Mouse (Mus musculus) midbrain, embryonic 16.5 days (tissue): ENCODE data around the gene Cbx5. TPM values are rescaled to one million over a fixed set of nuclear protein-coding genes. Genes with fewer than 3 reads are reported as not detected.

Source experiments
- ATAC-seq: fragments of 200-750 bp; cut with Nextera tagmentation; 2 replicates; pipeline ENCODE4 v1.8.0; 2017; ENCODE audit warnings: moderate TSS enrichment
- H3K27ac ChIP-seq: fragments of 300-500 bp; sonication (generic); 2 replicates; pipeline ENCODE4 v1.5.1; 2014; ENCODE audit warnings: mild to moderate bottlenecking, low read length, mixed read lengths
- H3K27me3 ChIP-seq: fragments of 300-500 bp; sonication (generic); 2 replicates; pipeline ENCODE4 v1.6.1; 2014; ENCODE audit warnings: low read depth, low read length, mixed read lengths; ENCODE audit not compliant: control insufficient read depth, insufficient read depth
- H3K36me3 ChIP-seq: fragments of 300-500 bp; sonication (generic); 2 replicates; pipeline ENCODE4 v1.6.1; 2014; ENCODE audit warnings: mild to moderate bottlenecking, low read length, moderate library complexity, mixed read lengths; ENCODE audit not compliant: control insufficient read depth, insufficient read depth
- H3K4me1 ChIP-seq: fragments of 300-500 bp; sonication (generic); 2 replicates; pipeline ENCODE4 v1.6.1; 2014; ENCODE audit warnings: mild to moderate bottlenecking, low read length, mixed read lengths; ENCODE audit not compliant: control insufficient read depth, insufficient read depth
- H3K4me2 ChIP-seq: fragments of 300-500 bp; sonication (generic); 2 replicates; pipeline ENCODE4 v1.6.1; 2014; ENCODE audit warnings: mild to moderate bottlenecking, low read length, mixed read lengths
- H3K4me3 ChIP-seq: fragments of 300-500 bp; sonication (generic); 2 replicates; pipeline ENCODE4 v1.5.1; 2014; ENCODE audit warnings: low read depth, mild to moderate bottlenecking, low read length, moderate library complexity, mixed read lengths
- H3K9ac ChIP-seq: fragments of 300-500 bp; sonication (generic); 2 replicates; pipeline ENCODE4 v1.6.1; 2014; ENCODE audit warnings: low read depth, low read length, mixed read lengths
- H3K9me3 ChIP-seq: fragments of 300-500 bp; sonication (generic); replicated peaks from 2 replicates; pipeline ENCODE4 v1.6.1; 2014; ENCODE audit warnings: mild to moderate bottlenecking, low read length, mixed read lengths; ENCODE audit not compliant: control insufficient read depth, poor library complexity, severe bottlenecking
- WGBS: fragments of 180-500 bp; shearing (Covaris S2); extraction: QIAGEN DNeasy Blood & Tissue Kit; methylation state at CpG from one replicate; pipeline ENCODE4 v1.1.7; 2014; 5-methylcytosine and 5-hydroxymethylcytosine counted together
- polyA plus RNA-seq: library from polyadenylated mRNA; unstranded; fragments of >200 nt; fragmentation: Nextera tagmentation; extraction: Ambion mirVana; gene quantifications from 2 replicates; pipeline ENCODE4 v1.2.1, GENCODE M21; 2015

The Cbx5 gene
- polyA plus RNA-seq, 1 experiment from 2014 or later, result 139 TPM

- peak within 1 kb of the TSS; percentile 80 for H3K27ac ChIP-seq
- peak within 1 kb of the TSS; percentile 73 for H3K4me3 ChIP-seq
- ATAC-seq, result peak; percentile 100
- peak within 1 kb of the TSS; percentile 79 for H3K9ac ChIP-seq
- H3K27me3 ChIP-seq, result no peaks in the 10 kb centered on the region
- no peaks in the 10 kb centered on the region for H3K9me3 ChIP-seq
- H3K4me1 ChIP-seq, result peaks cover 15% of the 10 kb centered on the region
- H3K36me3 ChIP-seq, result no peaks in the 10 kb centered on the region
- H3K4me2 ChIP-seq, result peak within 1 kb of the TSS; percentile 79
- WGBS, result 0% methylated on average over 38 of the region's 38 CpGs
These were observed 33.0 kb upstream of the Cbx5 start, which contains the start of gene Copz1 for GRCm38 (mm10) chr15:103272419-103273279. Gene Copz1, plus strand, starts transcription at chr15:103272714.

- ATAC-seq, result no peak
- no peaks in the 10 kb centered on the region for H3K9me3 ChIP-seq
- WGBS, result 83% methylated on average over 4 of the region's 4 CpGs
- no peak overlapping the region for H3K9ac ChIP-seq
- no peak overlapping the region for H3K4me2 ChIP-seq
- H3K36me3 ChIP-seq, result no peaks in the 10 kb centered on the region
- H3K4me1 ChIP-seq, result peaks cover 6% of the 10 kb centered on the region
- no peaks in the 10 kb centered on the region for H3K27me3 ChIP-seq
- no peak overlapping the region for H3K27ac ChIP-seq
- no peak overlapping the region for H3K4me3 ChIP-seq
These were observed 29.3 kb upstream of the Cbx5 start for GRCm38 (mm10) chr15:103268903-103269302.

- H3K9ac ChIP-seq, result no peak overlapping the region
- WGBS, result 94% methylated on average over 2 of the region's 2 CpGs
- no peaks in the 10 kb centered on the region for H3K36me3 ChIP-seq
- H3K4me2 ChIP-seq, result no peak overlapping the region
- no peaks in the 10 kb centered on the region for H3K27me3 ChIP-seq
- H3K9me3 ChIP-seq, result no peaks in the 10 kb centered on the region
- no peak overlapping the region for H3K4me3 ChIP-seq
- no peaks in the 10 kb centered on the region for H3K4me1 ChIP-seq
- no peak for ATAC-seq
- H3K27ac ChIP-seq, result no peak overlapping the region
These were observed 25.2 kb upstream of the Cbx5 start for GRCm38 (mm10) chr15:103264794-103265193.

GRCm38 (mm10) chr15:103259989-103260388, 20.4 kb upstream of the Cbx5 start:
- Histone ChIP-seq H3K4me2 (no peak overlapping the region), H3K36me3 (no peaks in the 10 kb centered on the region), H3K4me3 (no peak overlapping the region), H3K27me3 (peaks cover 4% of the 10 kb centered on the region; the same call in 1 of the 2 replicates), H3K4me1 (peaks cover 2% of the 10 kb centered on the region; the same call in 1 of the 2 replicates), H3K9me3 (no peaks in the 10 kb centered on the region), H3K9ac (no peak overlapping the region), H3K27ac (no peak overlapping the region)
- no peak for ATAC-seq
- WGBS, result 72% methylated on average over 1 of the region's 1 CpGs

GRCm38 (mm10) chr15:103259162-103259561, 19.5 kb upstream of the Cbx5 start:
- H3K27me3 ChIP-seq, result peaks cover 4% of the 10 kb centered on the region; the same call in 1 of the 2 replicates
- H3K4me2 ChIP-seq, result no peak overlapping the region
- H3K4me1 ChIP-seq, result peaks cover 5% of the 10 kb centered on the region; the same call in 1 of the 2 replicates
- no peaks in the 10 kb centered on the region for H3K36me3 ChIP-seq
- H3K9ac ChIP-seq, result no peak overlapping the region
- no peaks in the 10 kb centered on the region for H3K9me3 ChIP-seq
- H3K27ac ChIP-seq, result no peak overlapping the region
- no peak overlapping the region for H3K4me3 ChIP-seq
- WGBS, result 90% methylated on average over 5 of the region's 5 CpGs
- ATAC-seq, result no peak

GRCm38 (mm10) chr15:103257790-103258728, 18.4 kb upstream of the Cbx5 start, which contains the start of gene Nfe2:
Gene Nfe2, minus strand, starts transcription at chr15:103258403.
- no peaks in the 10 kb centered on the region for H3K9me3 ChIP-seq
- ATAC-seq, result no peak
- WGBS, result 13% methylated on average over 15 of the region's 15 CpGs
- no peaks in the 10 kb centered on the region for H3K36me3 ChIP-seq
- peaks cover 5% of the 10 kb centered on the region; the same call in 1 of the 2 replicates for H3K4me1 ChIP-seq
- no peak within 1 kb of the TSS for H3K9ac ChIP-seq
- peaks cover 4% of the 10 kb centered on the region; the same call in 1 of the 2 replicates for H3K27me3 ChIP-seq
- H3K27ac ChIP-seq, result no peak within 1 kb of the TSS
- H3K4me2 ChIP-seq, result 0 out of 2 replicates have a peak within 1 kb of the TSS, but pooled peaks have one; percentile 6
- no peak within 1 kb of the TSS for H3K4me3 ChIP-seq

- Histone ChIP-seq H3K36me3 (no peaks in the 10 kb centered on the region), H3K27ac (no peak overlapping the region), H3K9ac (no peak overlapping the region), H3K9me3 (no peaks in the 10 kb centered on the region), H3K27me3 (peaks cover 4% of the 10 kb centered on the region; the same call in 1 of the 2 replicates), H3K4me3 (no peak overlapping the region), H3K4me1 (peaks cover 5% of the 10 kb centered on the region; the same call in 1 of the 2 replicates), H3K4me2 (no peak overlapping the region)
- WGBS, result 90% methylated on average over 6 of the region's 6 CpGs
- ATAC-seq, result no peak
These were observed 16.8 kb upstream of the Cbx5 start for GRCm38 (mm10) chr15:103256210-103256986.

GRCm38 (mm10) chr15:103255169-103255568, 15.6 kb upstream of the Cbx5 start:
- ATAC-seq, result 0 out of 2 replicates have a peak, but pooled peaks have one; percentile 64
- H3K9ac ChIP-seq, result peak overlapping the region; percentile 66
- peak overlapping the region; percentile 72 for H3K4me2 ChIP-seq
- H3K27me3 ChIP-seq, result peaks cover 4% of the 10 kb centered on the region; the same call in 1 of the 2 replicates
- WGBS, result 1% methylated on average over 25 of the region's 25 CpGs
- no peaks in the 10 kb centered on the region for H3K9me3 ChIP-seq
- peaks cover 5% of the 10 kb centered on the region; the same call in 1 of the 2 replicates for H3K4me1 ChIP-seq
- H3K4me3 ChIP-seq, result peak overlapping the region; percentile 33
- no peak overlapping the region for H3K27ac ChIP-seq
- no peaks in the 10 kb centered on the region for H3K36me3 ChIP-seq
